Mouse (Mus musculus): ENCODE measurements at regions not wholly inside any gene's neighbourhood (a gene's known extent, or its start where the extent isn't known, plus 50 kb on each side); places are given as distances from the start of the nearest gene placed in this dataset.

GRCm38 (mm10) chr14:76764390-76764796 lies 207.7 kb upstream of the Serp2 start:
- WGBS (ENCODE audit: insufficient replicate concordance): 22% methylated on average over 7 of the region's 7 CpGs
- no peak for ATAC-seq (ENCODE audit: insufficient read depth)
- Histone ChIP-seq H3K36me3 (replicated peaks) (no peaks in the 10 kb centered on the region), H3K27me3 (no peaks in the 10 kb centered on the region), H3K4me2 (no peak overlapping the region), H3K9ac (no peak overlapping the region), H3K4me3 (replicated peaks) (no peak overlapping the region), H3K27ac (replicated peaks) (no peak overlapping the region), H3K9me3 (replicated peaks) (no peaks in the 10 kb centered on the region), H3K4me1 (replicated peaks) (peaks cover 24% of the 10 kb centered on the region)

- H3K27ac ChIP-seq (replicated peaks): no peak overlapping the region
- no peak overlapping the region for H3K4me3 ChIP-seq (replicated peaks)
- ATAC-seq (ENCODE audit: insufficient read depth): no peak
- no peak overlapping the region for H3K4me2 ChIP-seq
- no peak overlapping the region for H3K9ac ChIP-seq
- H3K4me1 ChIP-seq (replicated peaks): peaks cover 24% of the 10 kb centered on the region
- no peaks in the 10 kb centered on the region for H3K27me3 ChIP-seq
- no peaks in the 10 kb centered on the region for H3K36me3 ChIP-seq (replicated peaks)
- H3K9me3 ChIP-seq (replicated peaks): no peaks in the 10 kb centered on the region
- 75% methylated on average over 7 of the region's 7 CpGs for WGBS (ENCODE audit: insufficient replicate concordance)
Measured at GRCm38 (mm10) chr14:76763539-76763938, 206.8 kb upstream of the Serp2 start.

- Histone ChIP-seq H3K9me3 (replicated peaks) (no peaks in the 10 kb centered on the region), H3K27me3 (no peaks in the 10 kb centered on the region), H3K36me3 (replicated peaks) (no peaks in the 10 kb centered on the region), H3K4me2 (no peak overlapping the region), H3K27ac (replicated peaks) (no peak overlapping the region), H3K4me1 (replicated peaks) (peaks cover 24% of the 10 kb centered on the region), H3K9ac (no peak overlapping the region), H3K4me3 (replicated peaks) (no peak overlapping the region)
- WGBS (ENCODE audit: insufficient replicate concordance): 41% methylated on average over 10 of the region's 10 CpGs
- ATAC-seq (ENCODE audit: insufficient read depth): no peak
Measured at GRCm38 (mm10) chr14:76762777-76763176, 206.1 kb upstream of the Serp2 start.

GRCm38 (mm10) chr14:76761691-76762090 lies 205.0 kb upstream of the Serp2 start:
- Histone ChIP-seq H3K36me3 (replicated peaks) (no peaks in the 10 kb centered on the region), H3K27ac (replicated peaks) (no peak overlapping the region), H3K4me2 (no peak overlapping the region), H3K4me1 (replicated peaks) (peaks cover 24% of the 10 kb centered on the region), H3K9ac (no peak overlapping the region), H3K27me3 (no peaks in the 10 kb centered on the region), H3K4me3 (replicated peaks) (no peak overlapping the region), H3K9me3 (replicated peaks) (no peaks in the 10 kb centered on the region)
- WGBS (ENCODE audit: insufficient replicate concordance): 83% methylated on average over 11 of the region's 11 CpGs
- no peak for ATAC-seq (ENCODE audit: insufficient read depth)

- Histone ChIP-seq H3K9me3 (replicated peaks) (no peaks in the 10 kb centered on the region), H3K4me1 (replicated peaks) (peaks cover 24% of the 10 kb centered on the region), H3K4me2 (no peak overlapping the region), H3K27me3 (no peaks in the 10 kb centered on the region), H3K36me3 (replicated peaks) (no peaks in the 10 kb centered on the region), H3K4me3 (replicated peaks) (no peak overlapping the region), H3K27ac (replicated peaks) (no peak overlapping the region), H3K9ac (no peak overlapping the region)
- WGBS (ENCODE audit: insufficient replicate concordance): 65% methylated on average over 4 of the region's 4 CpGs
- no peak for ATAC-seq (ENCODE audit: insufficient read depth)
Measured at GRCm38 (mm10) chr14:76761274-76761673, 204.6 kb upstream of the Serp2 start.

- Histone ChIP-seq H3K4me2 (no peak overlapping the region), H3K9me3 (replicated peaks) (no peaks in the 10 kb centered on the region), H3K36me3 (replicated peaks) (no peaks in the 10 kb centered on the region), H3K27me3 (no peaks in the 10 kb centered on the region), H3K27ac (replicated peaks) (no peak overlapping the region), H3K9ac (no peak overlapping the region), H3K4me1 (replicated peaks) (peaks cover 24% of the 10 kb centered on the region), H3K4me3 (replicated peaks) (no peak overlapping the region)
- ATAC-seq (ENCODE audit: insufficient read depth): no peak
- WGBS (ENCODE audit: insufficient replicate concordance): 63% methylated on average over 13 of the region's 13 CpGs
Measured at GRCm38 (mm10) chr14:76760509-76761023, 203.9 kb upstream of the Serp2 start.

- no peak overlapping the region for H3K4me3 ChIP-seq (replicated peaks)
- H3K4me1 ChIP-seq (replicated peaks): peaks cover 12% of the 10 kb centered on the region
- no peak overlapping the region for H3K4me2 ChIP-seq
- H3K27me3 ChIP-seq: no peaks in the 10 kb centered on the region
- H3K36me3 ChIP-seq (replicated peaks): no peaks in the 10 kb centered on the region
- H3K27ac ChIP-seq (replicated peaks): no peak overlapping the region
- H3K9me3 ChIP-seq (replicated peaks): no peaks in the 10 kb centered on the region
- 35% methylated on average over 4 of the region's 4 CpGs for WGBS (ENCODE audit: insufficient replicate concordance)
- ATAC-seq (ENCODE audit: insufficient read depth): no peak
- H3K9ac ChIP-seq: no peak overlapping the region
Measured at GRCm38 (mm10) chr14:76759377-76759776, 202.7 kb upstream of the Serp2 start.

- Histone ChIP-seq H3K36me3 (replicated peaks) (no peaks in the 10 kb centered on the region), H3K9me3 (replicated peaks) (no peaks in the 10 kb centered on the region), H3K27ac (replicated peaks) (no peak overlapping the region), H3K4me1 (replicated peaks) (0 out of 2 replicates have a peak, but pooled peaks cover 5% of the 10 kb centered on the region), H3K27me3 (no peaks in the 10 kb centered on the region), H3K4me3 (replicated peaks) (no peak overlapping the region), H3K9ac (no peak overlapping the region), H3K4me2 (no peak overlapping the region)
- WGBS (ENCODE audit: insufficient replicate concordance): 59% methylated on average over 1 of the region's 1 CpGs
- no peak for ATAC-seq (ENCODE audit: insufficient read depth)
Measured at GRCm38 (mm10) chr14:76758589-76758988, 201.9 kb upstream of the Serp2 start.

- WGBS (ENCODE audit: insufficient replicate concordance): 48% methylated on average over 9 of the region's 9 CpGs
- Histone ChIP-seq H3K36me3 (replicated peaks) (no peaks in the 10 kb centered on the region), H3K4me3 (replicated peaks) (no peak overlapping the region), H3K9ac (no peak overlapping the region), H3K27me3 (no peaks in the 10 kb centered on the region), H3K4me2 (no peak overlapping the region), H3K27ac (replicated peaks) (no peak overlapping the region), H3K4me1 (replicated peaks) (no peaks in the 10 kb centered on the region), H3K9me3 (replicated peaks) (no peaks in the 10 kb centered on the region)
- ATAC-seq (ENCODE audit: insufficient read depth): no peak
Measured at GRCm38 (mm10) chr14:76755591-76756376, 199.1 kb upstream of the Serp2 start.

- WGBS (ENCODE audit: insufficient replicate concordance): 69% methylated on average over 5 of the region's 5 CpGs
- H3K4me3 ChIP-seq (replicated peaks): no peak overlapping the region
- H3K27me3 ChIP-seq: no peaks in the 10 kb centered on the region
- H3K27ac ChIP-seq (replicated peaks): no peak overlapping the region
- H3K9ac ChIP-seq: no peak overlapping the region
- ATAC-seq (ENCODE audit: insufficient read depth): no peak
- no peaks in the 10 kb centered on the region for H3K9me3 ChIP-seq (replicated peaks)
- H3K4me2 ChIP-seq: no peak overlapping the region
- H3K4me1 ChIP-seq (replicated peaks): no peaks in the 10 kb centered on the region
- H3K36me3 ChIP-seq (replicated peaks): no peaks in the 10 kb centered on the region
Measured at GRCm38 (mm10) chr14:76753734-76754133, 197.0 kb upstream of the Serp2 start.

GRCm38 (mm10) chr14:76749178-76749577 lies 192.5 kb upstream of the Serp2 start:
- Histone ChIP-seq H3K9me3 (replicated peaks) (no peaks in the 10 kb centered on the region), H3K9ac (no peak overlapping the region), H3K27ac (replicated peaks) (no peak overlapping the region), H3K4me2 (no peak overlapping the region), H3K4me3 (replicated peaks) (no peak overlapping the region), H3K27me3 (no peaks in the 10 kb centered on the region), H3K4me1 (replicated peaks) (no peaks in the 10 kb centered on the region; the same call in 1 of the 2 replicates), H3K36me3 (replicated peaks) (no peaks in the 10 kb centered on the region)
- ATAC-seq (ENCODE audit: insufficient read depth): no peak
- 64% methylated on average over 7 of the region's 7 CpGs for WGBS (ENCODE audit: insufficient replicate concordance)

GRCm38 (mm10) chr14:76748711-76749110 lies 192.0 kb upstream of the Serp2 start:
- no peak overlapping the region for H3K4me3 ChIP-seq (replicated peaks)
- ATAC-seq (ENCODE audit: insufficient read depth): no peak

More at GRCm38 (mm10) chr14:76748711-76749110, 192.0 kb upstream of the Serp2 start:
- Histone ChIP-seq H3K27me3 (no peaks in the 10 kb centered on the region), H3K27ac (replicated peaks) (no peak overlapping the region), H3K4me1 (replicated peaks) (no peaks in the 10 kb centered on the region; the same call in 1 of the 2 replicates), H3K36me3 (replicated peaks) (no peaks in the 10 kb centered on the region), H3K9ac (no peak overlapping the region), H3K4me2 (no peak overlapping the region), H3K9me3 (replicated peaks) (no peaks in the 10 kb centered on the region)
- 58% methylated on average over 2 of the region's 2 CpGs for WGBS (ENCODE audit: insufficient replicate concordance)

Measured in liver, embryonic 15.5 days (tissue).